Mouse (Mus musculus) G1E (cell line): ENCODE measurements around the gene Apobec3.

Source experiments
- CTCF ChIP-seq: IDR thresholded peaks from 2 replicates; pipeline ENCODE4 v1.5.1; 2012; ENCODE audit warnings: low read depth, low read length, inconsistent platforms, mixed read lengths
- GATA1 ChIP-seq: IDR thresholded peaks from 2 replicates; pipeline ENCODE4 v1.6.1; 2012; ENCODE audit warnings: borderline replicate concordance, low read length, inconsistent platforms, mixed read lengths
- POLR2AphosphoS5 ChIP-seq: IDR thresholded peaks from 2 replicates; pipeline ENCODE4 v1.6.1; 2012; ENCODE audit warnings: low read depth, low read length, inconsistent platforms; ENCODE audit not compliant: insufficient replicate concordance
- TAL1 ChIP-seq: conservative IDR thresholded peaks from 2 replicates; pipeline ENCODE4 v1.6.1; 2012; ENCODE audit warnings: low read depth, low read length, inconsistent platforms, mixed read lengths

- no peak for TF ChIP-seq CTCF
- no peak for TF ChIP-seq TAL1
- no peak for TF ChIP-seq GATA1
- no peak for TF ChIP-seq POLR2AphosphoS5
Measured at GRCm38 (mm10) chr15:79933052-79933669, 41.7 kb downstream of the Apobec3 start.
